Mouse (Mus musculus) CD4-positive helper T cell, adult 2 months (primary cell): ENCODE results near the gene Gm21310.
"Not testable (repeated sequence)": the region's sequence is repeated elsewhere in the genome, so short reads cannot be mapped to it uniquely, and the experiment has no call there.

Source experiments
- DNase-seq: peaks from one replicate; pipeline ENCODE4 v3.0.0-alpha.2; 2012; ENCODE audit warnings: low read depth, missing footprints, low spot score

The Gm21310 gene

GRCm38 (mm10) chrY:10147083-10147482 is at the start of gene Gm21310:
Gene Gm21310, minus strand, starts transcription at chrY:10147183.
- DNase-seq: not testable (repeated sequence)
